Mouse (Mus musculus) kidney, adult 8-10 months (tissue): ENCODE measurements around the gene Napepld.
A peak's percentile ranks its signal among the peaks of the same experiment; 100 is the strongest.
"Not testable (repeated sequence)": the region's sequence is repeated elsewhere in the genome, so short reads cannot be mapped to it uniquely, and the experiment has no call there.

Source experiments
- DNase-seq, 2 experiments: peaks; one replicate each; pipeline ENCODE4 v3.0.0; 2022

Gene Napepld

GRCm38 (mm10) chr5:21703708-21704107 lies 2.5 kb upstream of the Napepld start:
- DNase-seq, result no peak

GRCm38 (mm10) chr5:21702873-21703475 lies 1.8 kb upstream of the Napepld start:
- peak in 1 of 2 experiments; percentile 48 for DNase-seq

DNA sequence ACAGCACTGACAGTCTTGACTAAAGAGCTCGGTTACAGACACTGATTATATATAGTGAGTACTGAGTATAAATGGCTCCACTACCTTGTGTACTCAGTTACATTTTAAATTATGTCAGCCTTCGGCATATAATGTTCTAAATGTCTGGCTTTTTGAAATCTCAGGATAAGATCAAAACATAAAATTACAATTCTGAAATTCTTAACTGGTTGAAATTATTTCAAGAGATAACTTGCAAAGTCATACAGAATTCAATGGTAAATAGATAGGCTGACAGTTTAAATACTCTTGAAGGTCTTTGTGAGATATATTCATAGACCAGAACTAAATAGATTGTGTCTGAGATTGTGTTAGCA lies 791 bp upstream of the Napepld start:
- DNase-seq, result no peak

DNA sequence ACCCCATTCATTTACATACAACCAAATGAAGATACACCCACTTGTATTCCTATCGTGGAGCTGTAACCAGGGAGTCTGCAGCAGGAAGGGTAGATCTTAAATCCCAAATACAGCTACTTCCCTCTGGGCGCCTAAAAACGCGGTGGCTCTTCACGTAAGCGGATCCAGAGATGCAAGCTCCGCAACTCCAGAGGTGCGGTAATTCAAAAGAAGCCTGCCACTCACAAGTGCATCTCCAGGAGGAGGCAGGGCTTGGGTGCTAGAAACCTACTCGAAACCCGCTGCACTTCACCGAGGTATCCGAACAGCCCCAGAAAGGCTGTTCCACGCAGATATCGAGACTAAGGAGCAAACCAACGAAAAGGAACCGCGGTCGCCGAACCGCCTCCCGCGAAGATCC lies 262 bp downstream of the Napepld start:
- DNase-seq, result no peak

- DNase-seq, result no peak
Observed at GRCm38 (mm10) chr5:21700272-21700821, 849 bp downstream of the Napepld start.

GRCm38 (mm10) chr5:21699555-21699954 lies 1.6 kb downstream of the Napepld start:
- not testable (repeated sequence) for DNase-seq

DNA sequence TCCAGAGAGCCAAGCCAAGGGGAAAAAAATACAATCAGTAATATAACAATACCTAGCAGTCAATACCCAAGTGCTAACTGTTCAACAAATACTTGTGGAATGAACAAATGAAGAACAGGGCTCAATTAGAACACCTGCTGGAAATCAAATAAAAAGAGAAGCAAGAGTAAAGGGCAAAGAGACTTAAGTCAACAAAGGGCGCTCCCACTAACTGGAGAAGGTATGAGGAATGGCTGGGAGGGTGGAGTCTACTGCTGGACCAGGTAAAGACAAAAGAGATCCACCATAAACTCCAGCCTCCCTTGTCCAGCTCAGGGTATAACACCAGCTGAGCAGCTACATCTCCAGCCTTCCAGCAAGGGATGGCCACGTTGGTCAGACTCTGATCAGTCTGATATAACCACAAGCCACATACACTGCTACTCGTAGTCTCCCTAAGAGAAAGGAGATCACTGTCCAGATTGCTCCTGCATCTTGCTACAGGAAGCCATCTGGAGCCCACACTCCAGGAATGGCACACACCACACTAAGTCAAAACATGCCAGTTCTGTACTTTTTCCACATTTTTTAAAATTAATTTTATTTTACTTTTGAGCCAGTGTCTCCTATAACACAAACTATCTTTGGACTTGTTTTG lies 6.2 kb downstream of the Napepld start:
- DNase-seq, result no peak

GRCm38 (mm10) chr5:21693372-21693870 lies 7.8 kb downstream of the Napepld start:
- no peak for DNase-seq

DNA sequence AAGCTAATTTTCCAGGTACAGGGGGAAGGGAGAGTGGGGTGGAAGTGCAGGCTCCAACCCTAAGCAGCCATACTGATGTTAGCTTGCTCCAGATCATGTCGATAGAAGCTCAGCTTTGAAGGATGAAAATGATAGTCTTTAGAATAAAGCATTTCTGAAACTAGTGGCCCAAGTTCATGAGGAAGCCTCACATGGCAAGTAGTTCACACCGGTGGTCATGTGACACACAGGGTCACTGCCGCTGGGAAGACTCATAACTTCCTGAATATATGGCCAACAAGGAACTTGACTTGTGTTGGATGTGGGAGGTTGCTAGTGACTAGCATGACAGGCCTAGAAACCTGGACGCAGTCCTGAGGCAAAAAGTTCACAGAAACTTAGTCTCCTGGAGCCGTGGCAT lies 9.0 kb downstream of the Napepld start:
- DNase-seq, result no peak

GRCm38 (mm10) chr5:21687042-21687441 lies 14.2 kb downstream of the Napepld start:
- no peak for DNase-seq

GRCm38 (mm10) chr5:21685001-21685400 lies 16.2 kb downstream of the Napepld start:
- DNase-seq, result no peak

- no peak for DNase-seq
Observed at GRCm38 (mm10) chr5:21683811-21684210, 17.4 kb downstream of the Napepld start.

GRCm38 (mm10) chr5:21680940-21681339 lies 20.3 kb downstream of the Napepld start:
- DNase-seq, result no peak

DNA sequence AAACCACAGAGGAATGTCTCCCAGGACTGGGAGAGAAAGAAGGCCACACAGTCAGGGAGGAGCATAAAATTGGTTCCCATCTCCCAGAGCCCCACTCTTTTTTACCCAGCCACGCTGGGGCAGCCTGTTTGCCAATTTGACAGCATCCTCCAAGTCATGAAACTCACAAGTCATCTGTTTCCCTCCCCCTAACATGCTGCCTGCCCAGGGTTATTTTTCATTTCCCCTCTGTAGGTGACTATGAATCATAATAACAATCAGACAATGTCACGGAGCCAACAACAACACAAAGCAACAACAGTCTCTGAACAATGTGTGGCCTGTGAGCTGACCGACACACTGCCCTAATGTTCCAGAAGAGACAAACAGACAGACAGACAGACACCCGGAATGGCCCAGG lies 21.2 kb downstream of the Napepld start:
- DNase-seq, result no peak

DNA sequence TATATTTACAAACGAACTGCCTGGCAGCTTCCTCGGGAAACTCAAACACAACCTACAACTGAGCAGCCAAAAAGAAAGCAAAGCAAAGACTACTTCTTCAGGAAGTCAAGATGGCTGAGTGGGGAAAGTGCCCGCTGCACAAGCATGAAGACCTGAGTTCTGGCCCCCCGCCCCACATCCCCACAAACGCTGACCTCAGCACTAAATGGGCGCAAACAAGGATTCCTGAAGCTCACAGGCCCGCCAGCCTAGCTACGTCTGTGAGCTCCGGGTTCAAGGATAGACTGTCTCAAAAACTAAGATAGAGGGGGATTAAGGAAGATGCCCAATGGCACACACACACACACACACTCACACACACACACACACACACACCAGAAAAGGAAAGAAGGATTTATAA lies 22.8 kb downstream of the Napepld start:
- DNase-seq, result no peak

DNA sequence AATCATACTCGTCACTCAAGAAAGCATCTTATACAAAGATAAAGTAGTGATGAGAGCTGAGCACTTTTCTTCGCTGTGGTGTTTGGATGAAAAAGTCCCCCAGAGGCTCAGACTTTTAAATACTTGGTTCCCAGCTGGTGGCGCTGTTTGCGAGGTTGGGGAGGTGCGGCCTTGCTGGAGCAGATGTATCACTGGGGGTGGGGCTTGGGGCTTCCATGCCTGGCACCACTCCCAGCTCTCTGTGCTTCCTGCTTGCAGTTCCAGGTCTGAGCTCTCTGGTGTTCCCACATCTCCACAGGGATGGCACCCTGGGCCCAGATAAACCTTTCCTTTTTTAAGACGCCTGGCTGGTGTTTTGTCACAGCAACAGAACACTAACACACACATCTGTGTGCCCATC lies 23.3 kb downstream of the Napepld start:
- DNase-seq, result no peak

DNA sequence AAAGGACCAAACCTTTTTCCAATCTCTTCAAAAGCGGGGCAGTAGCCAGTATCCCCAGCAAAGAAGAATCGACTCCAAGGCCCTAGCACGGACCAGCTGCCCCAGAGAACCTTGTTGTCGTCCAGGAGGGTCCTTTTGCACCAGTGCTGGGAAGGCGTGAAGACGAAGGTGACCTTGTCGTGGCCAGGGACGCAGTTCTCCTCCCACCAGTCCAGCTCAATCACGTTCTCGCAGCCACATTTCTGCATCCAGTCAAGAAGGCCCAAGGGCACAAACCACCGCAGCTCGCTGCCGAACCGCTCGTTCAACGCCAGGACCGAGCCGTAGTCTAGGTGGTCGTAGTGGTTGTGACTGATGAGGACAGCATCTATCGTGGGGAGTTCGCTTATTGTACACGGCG lies 25.7 kb downstream of the Napepld start:
- DNase-seq, result no peak

DNA sequence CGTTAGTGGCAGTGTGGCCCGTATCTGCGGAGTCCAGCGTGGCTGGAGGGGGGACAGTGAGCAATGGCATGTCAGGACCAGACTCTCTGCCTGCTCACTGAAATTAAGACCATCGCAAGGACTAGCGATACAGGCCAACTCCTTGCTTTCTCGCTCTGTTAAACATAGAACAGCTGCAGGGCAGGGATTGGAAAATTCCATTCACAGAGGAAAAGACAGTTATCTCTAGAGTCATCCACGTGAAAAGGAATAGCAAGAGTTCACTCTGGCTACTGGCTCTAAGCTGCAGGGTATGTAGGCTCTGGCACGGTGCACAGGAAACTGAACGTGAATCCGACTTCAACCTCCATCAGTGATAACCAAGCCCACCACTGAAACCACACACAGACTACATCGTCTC lies 26.2 kb downstream of the Napepld start:
- DNase-seq, result no peak

DNA sequence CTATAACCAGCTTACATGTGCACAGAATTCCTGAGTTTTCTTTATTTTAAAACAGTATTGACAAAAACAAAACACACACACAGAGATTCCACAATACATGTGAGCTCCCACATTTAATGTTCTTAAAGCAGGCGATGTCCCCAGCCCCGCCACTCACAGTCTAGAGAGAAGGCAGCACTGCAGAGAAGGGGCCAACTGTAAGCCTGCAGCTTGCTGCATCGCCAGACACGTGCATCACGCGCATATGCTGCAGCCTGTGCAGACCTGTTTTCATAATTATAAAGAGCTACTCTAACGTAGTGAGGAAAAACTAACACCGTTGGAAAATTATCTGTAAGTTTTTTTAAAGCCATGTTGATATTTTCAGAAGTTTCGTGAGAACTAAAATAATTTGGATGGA lies 27.5 kb downstream of the Napepld start:
- no peak for DNase-seq

DNA sequence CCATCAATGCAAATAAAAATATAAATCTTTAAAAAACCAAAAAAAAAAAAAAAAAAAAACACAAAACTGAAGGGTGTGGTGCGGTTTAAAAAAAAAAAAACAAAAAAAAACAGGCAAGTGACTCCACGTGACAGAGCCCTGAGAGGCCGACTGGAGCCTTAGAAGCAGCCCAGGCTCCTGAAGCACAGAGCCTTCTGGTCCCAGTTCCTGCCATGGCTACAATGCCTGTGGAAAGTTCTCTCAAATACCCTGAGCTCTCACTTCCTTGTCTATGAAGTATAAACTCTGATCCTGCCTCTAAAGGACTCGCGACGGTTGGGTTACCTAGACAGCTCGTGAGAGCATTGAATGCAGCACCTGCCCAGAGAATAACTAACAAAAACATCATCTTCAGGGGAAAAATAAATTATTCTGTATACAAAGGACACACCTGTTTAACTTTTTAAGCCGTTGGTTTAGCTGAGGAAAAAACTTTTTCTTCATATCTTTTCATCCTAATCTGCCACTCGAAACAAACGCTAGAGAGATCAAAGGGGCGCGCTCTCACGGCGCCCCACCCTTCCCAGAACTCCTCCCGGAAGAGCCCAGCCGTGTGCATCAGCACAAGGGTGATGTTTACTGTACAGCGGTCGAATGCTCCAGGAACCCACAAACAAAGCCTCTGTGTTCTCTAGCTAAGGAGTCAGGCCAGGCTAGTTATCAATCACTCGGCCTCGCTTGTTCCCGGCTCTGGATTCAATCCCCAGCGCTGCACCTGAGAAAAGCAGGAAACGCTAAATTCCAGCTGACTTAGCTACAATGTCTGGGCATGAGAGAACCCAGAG lies 28.2 kb downstream of the Napepld start:
- no peak for DNase-seq

DNA sequence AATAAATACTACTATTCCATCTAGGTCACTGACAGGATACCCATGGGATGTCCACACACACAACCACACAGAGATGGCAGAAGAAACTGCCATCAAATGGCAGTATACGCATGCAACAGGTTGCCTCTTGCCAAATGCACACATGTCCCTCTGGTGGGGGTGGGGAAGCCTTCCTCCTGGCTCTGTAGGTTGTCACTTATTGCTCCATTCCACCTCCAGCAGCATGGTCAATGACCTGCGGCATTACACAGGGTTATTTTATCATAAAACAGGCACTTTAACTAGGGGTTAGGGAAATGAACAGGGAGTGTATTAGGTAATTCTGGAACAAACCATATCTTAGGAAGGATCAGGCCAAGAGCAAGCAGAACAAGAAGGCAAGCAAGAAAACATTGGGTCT lies 31.9 kb downstream of the Napepld start:
- no peak for DNase-seq

DNA sequence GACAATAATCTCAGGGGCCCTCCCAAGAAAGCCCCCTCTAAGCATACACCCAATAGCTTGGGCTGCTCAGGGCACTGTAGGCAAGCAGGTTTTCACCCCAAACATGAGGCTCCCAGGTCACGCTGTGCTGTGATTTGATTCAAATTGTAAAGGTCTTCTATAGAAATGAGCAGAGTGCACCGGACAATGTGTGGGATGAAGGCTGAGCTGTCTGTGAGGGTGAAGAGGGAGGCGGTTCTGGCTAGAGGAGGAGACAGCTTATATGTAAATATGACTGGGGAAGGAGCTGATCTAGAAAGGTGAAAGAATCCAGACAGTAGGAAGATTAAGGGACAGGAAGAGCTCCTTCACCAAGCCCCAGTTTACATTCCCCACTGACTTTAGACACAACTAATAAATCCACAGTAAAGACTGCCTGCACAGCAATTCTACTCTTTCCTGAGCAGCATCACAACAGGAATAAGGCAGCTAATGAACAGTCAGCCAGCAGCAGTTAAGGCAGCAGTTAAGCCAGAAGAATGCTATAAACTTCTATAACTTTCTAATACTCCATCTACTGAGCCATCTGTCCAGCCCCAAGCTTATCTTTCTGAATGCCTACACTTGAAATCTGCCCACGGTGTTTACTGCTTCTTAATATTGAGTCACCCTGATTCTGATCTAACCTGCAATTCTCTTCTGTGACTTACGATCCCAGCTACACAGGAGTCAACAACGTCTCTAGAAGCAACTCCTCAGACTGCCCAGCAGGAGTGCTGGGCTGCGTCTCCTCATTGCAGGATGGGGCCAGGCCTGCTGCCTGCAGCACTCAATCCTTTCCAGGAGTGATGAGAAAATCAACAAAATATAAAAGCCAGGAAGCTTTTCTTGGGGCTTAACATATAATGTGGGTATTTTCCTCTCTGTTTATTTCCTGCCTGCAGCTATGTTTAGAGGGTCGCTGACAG lies 33.7 kb downstream of the Napepld start:
- no peak for DNase-seq

DNA sequence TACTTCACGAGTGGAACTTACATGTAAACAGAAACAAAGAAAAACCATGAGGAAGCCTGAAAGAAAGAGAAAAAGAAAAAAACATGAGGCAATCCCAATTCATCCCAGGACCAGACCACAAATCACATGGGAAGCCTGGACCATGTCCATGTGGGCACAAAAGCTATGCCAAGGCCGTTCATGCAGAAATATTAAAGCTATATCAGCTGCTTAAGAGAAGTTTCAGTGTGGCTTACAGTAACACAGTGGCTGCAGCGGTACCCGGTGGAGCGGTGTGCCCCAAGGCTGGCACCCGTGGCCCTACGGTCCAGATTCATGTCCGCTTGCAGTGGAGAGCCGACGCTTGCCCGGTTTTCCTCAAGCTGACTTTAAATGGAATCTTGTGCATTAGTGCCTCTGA lies 38.1 kb downstream of the Napepld start:
- DNase-seq, result no peak
